Mouse (Mus musculus): ENCODE measurements around the gene Mcm6. TPM values are rescaled to one million over a fixed set of nuclear protein-coding genes. Genes with fewer than 3 reads are reported as not detected.

The Mcm6 gene
- total and polyA plus RNA-seq, 3 experiments = 260 to 457 (median 297) TPM

GRCm38 (mm10) chr1:128398738-128399445, 39.4 kb upstream of the Mcm6 start:
- in situ Hi-C loops (cut with MboI; ENCODE audit: low pct_ligation_motif_present, low pct_unique_long_range_greater_than_20kb, low sequenced_read_pairs) = no loop called here
- Histone ChIP-seq H3K4me2 (ENCODE audit: insufficient read depth, low read depth, poor library complexity, severe bottlenecking) (no peak overlapping the region), H3K9ac (ENCODE audit: insufficient read depth, low read depth) (no peak overlapping the region), H3K4me3 (replicated peaks in 1 of 3; ENCODE audit: low read depth in 2 of 3, low read length in 2 of 3, poor library complexity in 1 of 3) (no peak overlapping the region), H3K27ac (ENCODE audit: insufficient read depth, low read depth) (no peak overlapping the region), H3K4me1 (ENCODE audit: control insufficient read depth in 1 of 2, insufficient read depth in 2 of 2) (no peaks in the 10 kb centered on the region), H3K36me3 (replicated peaks in 1 of 2; ENCODE audit: control insufficient read depth in 1 of 2, insufficient read depth in 1 of 2, low read length in 1 of 2) (peaks cover 43 to 86% of the 10 kb centered on the region in 2 experiments), H3K79me2 (replicated peaks; ENCODE audit: control insufficient read depth, extremely low read depth, insufficient read depth, poor library complexity, severe bottlenecking) (peaks cover 13% of the 10 kb centered on the region), H3K9me3 (replicated peaks; ENCODE audit: low read length) (peaks cover 2% of the 10 kb centered on the region), H3K27me3 (replicated peaks) (no peaks in the 10 kb centered on the region)
- no peak for DNase-seq (ENCODE audit: extremely low read depth)
- no peak for TF ChIP-seq ETS1 (conservative IDR thresholded peaks at IDR 0.05; ENCODE audit: low read depth, low read length)
- no peak for TF ChIP-seq GABPA (IDR thresholded peaks at IDR 0.05; ENCODE audit: insufficient replicate concordance, low read depth, low read length)
- TF ChIP-seq HCFC1 (IDR thresholded peaks at IDR 0.05; ENCODE audit: low read depth, low read length) = no peak
- TF ChIP-seq E2F4 (IDR thresholded peaks at IDR 0.05; ENCODE audit: insufficient replicate concordance, low read depth, low read length) = no peak
- no peak for TF ChIP-seq EP300 (IDR thresholded peaks at IDR 0.05; ENCODE audit: low read length)
- no peak for TF ChIP-seq POLR2A (IDR thresholded peaks at IDR 0.05; ENCODE audit: low read depth, low read length)
- no peak for TF ChIP-seq JUN (IDR thresholded peaks at IDR 0.05; ENCODE audit: insufficient read depth, low read depth, low read length)
- TF ChIP-seq MXI1 (IDR thresholded peaks at IDR 0.05; ENCODE audit: low read depth, low read length) = no peak
- no peak for TF ChIP-seq TCF12 (IDR thresholded peaks at IDR 0.05; ENCODE audit: low read depth, low read length)
- TF ChIP-seq IRF4 (IDR thresholded peaks at IDR 0.05; ENCODE audit: low read depth, low read length) = no peak
- no peak for TF ChIP-seq ZKSCAN1 (IDR thresholded peaks at IDR 0.05; ENCODE audit: borderline replicate concordance, low read depth, low read length)
- dilution Hi-C loops (cut with MboI; ENCODE audit: extremely low pct_ligation_motif_present, extremely low pct_unique_long_range_greater_than_20kb, low sequenced_read_pairs) = no loop called here

GRCm38 (mm10) chr1:128394657-128395056, 35.2 kb upstream of the Mcm6 start:
- in situ Hi-C loops (cut with MboI; ENCODE audit: low pct_ligation_motif_present, low pct_unique_long_range_greater_than_20kb, low sequenced_read_pairs) = no loop called here
- Histone ChIP-seq H3K9me3 (replicated peaks; ENCODE audit: low read length) (peaks cover 2% of the 10 kb centered on the region), H3K4me2 (ENCODE audit: insufficient read depth, low read depth, poor library complexity, severe bottlenecking) (no peak overlapping the region), H3K79me2 (replicated peaks; ENCODE audit: control insufficient read depth, extremely low read depth, insufficient read depth, poor library complexity, severe bottlenecking) (peaks cover 3% of the 10 kb centered on the region), H3K4me1 (ENCODE audit: control insufficient read depth in 1 of 2, insufficient read depth in 2 of 2) (peaks cover 0 to 3% of the 10 kb centered on the region in 2 experiments; a peak in 1 of 4 replicates), H3K27ac (ENCODE audit: insufficient read depth, low read depth) (no peak overlapping the region), H3K9ac (ENCODE audit: insufficient read depth, low read depth) (no peak overlapping the region), H3K36me3 (replicated peaks in 1 of 2; ENCODE audit: control insufficient read depth in 1 of 2, insufficient read depth in 1 of 2, low read length in 1 of 2) (peaks cover 38 to 83% of the 10 kb centered on the region in 2 experiments), H3K4me3 (replicated peaks in 1 of 3; ENCODE audit: low read depth in 2 of 3, low read length in 2 of 3, poor library complexity in 1 of 3) (no peak overlapping the region), H3K27me3 (replicated peaks) (no peaks in the 10 kb centered on the region)
- DNase-seq (ENCODE audit: extremely low read depth) = no peak
- TF ChIP-seq KAT2A (IDR thresholded peaks at IDR 0.05; ENCODE audit: insufficient replicate concordance, low read length) = no peak
- no peak for TF ChIP-seq ZMIZ1 (IDR thresholded peaks at IDR 0.05; ENCODE audit: low read depth, low read length)
- no peak for TF ChIP-seq SIN3A (IDR thresholded peaks at IDR 0.05; ENCODE audit: low read length)
- TF ChIP-seq POLR2A (IDR thresholded peaks at IDR 0.05; ENCODE audit: low read depth, low read length) = no peak
- no peak for TF ChIP-seq IRF4 (IDR thresholded peaks at IDR 0.05; ENCODE audit: low read depth, low read length)
- dilution Hi-C loops (cut with MboI; ENCODE audit: extremely low pct_ligation_motif_present, extremely low pct_unique_long_range_greater_than_20kb, low sequenced_read_pairs) = no loop called here
